Mouse (Mus musculus): ENCODE measurements around the gene Nr6a1.

DNA sequence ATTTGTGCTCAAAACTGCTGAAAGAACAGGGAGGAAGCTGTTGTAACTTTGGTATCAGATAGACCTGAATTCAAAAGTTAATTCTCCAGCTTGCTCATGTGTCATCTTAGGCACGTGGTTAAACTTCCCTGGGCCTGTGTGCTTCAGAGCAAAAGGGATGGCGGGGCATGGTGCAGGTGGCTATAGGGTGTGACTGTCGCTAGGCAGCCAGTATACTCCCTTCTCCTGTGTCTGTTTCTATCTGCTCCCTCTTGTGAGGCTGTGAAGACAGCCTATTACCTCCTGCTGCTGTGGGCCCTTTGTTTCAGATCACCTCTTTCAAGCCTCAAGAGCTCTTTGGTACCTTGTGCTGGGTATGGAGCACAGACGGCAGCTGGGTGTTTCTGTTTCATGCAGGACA, 205.4 kb downstream of the Nr6a1 start:
- TF ChIP-seq CTCF (IDR thresholded peaks at IDR 0.05; ENCODE audit: low read depth) (no peak), EP300 (IDR thresholded peaks at IDR 0.05; ENCODE audit: low read depth) (no peak)
